Mouse (Mus musculus) megakaryocyte progenitor cell, adult 5-6 weeks (primary cell): ENCODE data around the gene Fbxo9. TPM values are rescaled to one million over a fixed set of nuclear protein-coding genes. Genes with fewer than 3 reads are reported as not detected.

Source experiments
- ATAC-seq: replicated peaks from 2 replicates; pipeline ENCODE4 v1.8.0; 2016; ENCODE audit warnings: mild to moderate bottlenecking, moderate TSS enrichment, inconsistent platforms; ENCODE audit not compliant: poor library complexity
- total RNA-seq, 2 experiments: library from RNA; stranded (forward) in 1 of 2; stranded (reverse) in 1 of 2; fragments of 157-497, 149-512 nt in 1 of 2; fragments of 200-1000 nt in 1 of 2; gene quantifications; 2 replicates each; pipeline versions ENCODE4 v1.2.3 to v1.2.4; 2015 to 2017

Gene Fbxo9
- total RNA-seq (2015) (51.1 and 58.3 TPM in 2 replicates), total RNA-seq (2017) (48.1 and 61.6 TPM in 2 replicates)

DNA sequence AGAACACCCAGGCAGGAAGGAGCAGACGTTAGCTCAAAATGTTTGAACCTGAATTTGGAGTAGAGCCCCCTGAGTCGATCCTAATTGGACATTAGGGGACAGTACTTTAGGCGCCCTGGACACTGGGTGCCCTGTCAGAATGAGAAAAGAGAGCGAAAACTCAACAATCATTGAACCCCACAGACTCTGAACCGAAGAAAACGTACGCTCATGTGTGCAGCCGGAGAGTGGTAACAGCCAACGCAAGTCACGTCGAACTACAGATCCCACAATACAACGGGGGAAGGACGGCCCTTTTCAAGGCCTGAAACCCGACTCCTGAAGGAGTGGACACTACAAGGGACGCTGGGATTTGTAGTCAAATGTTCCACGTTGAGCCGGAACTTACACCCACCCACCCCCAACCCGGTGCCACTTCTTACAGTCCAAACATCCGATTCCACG is at the start of gene Fbxo9, which contains the start of gene Ick:
Fbxo9 (minus strand) TSS at position 270 of the 444 bp plus-strand sequence.
Ick (plus strand) TSS at position 397 of the 444 bp plus-strand sequence.
- peak; percentile 65 for ATAC-seq

DNA sequence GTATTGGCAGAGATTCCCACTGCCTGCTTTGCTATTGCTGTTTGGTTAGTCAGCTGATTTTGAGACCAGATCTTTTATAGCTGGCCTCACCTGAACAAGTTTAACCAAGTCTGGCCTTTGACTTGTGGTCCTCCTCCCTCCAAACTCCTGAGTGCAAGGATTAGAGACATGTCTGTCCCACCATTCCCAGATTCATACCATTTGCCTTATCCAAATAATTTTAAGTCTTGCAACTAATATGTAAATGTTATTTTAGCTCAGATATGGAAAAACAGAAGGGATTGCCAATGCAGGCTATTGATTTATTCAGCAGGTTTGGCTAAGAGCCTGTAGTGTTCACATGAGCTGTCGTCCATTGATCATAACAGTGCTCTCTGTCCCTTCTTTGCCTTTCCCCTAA is 48.4 kb upstream of the Fbxo9 start:
- no peak for ATAC-seq

DNA sequence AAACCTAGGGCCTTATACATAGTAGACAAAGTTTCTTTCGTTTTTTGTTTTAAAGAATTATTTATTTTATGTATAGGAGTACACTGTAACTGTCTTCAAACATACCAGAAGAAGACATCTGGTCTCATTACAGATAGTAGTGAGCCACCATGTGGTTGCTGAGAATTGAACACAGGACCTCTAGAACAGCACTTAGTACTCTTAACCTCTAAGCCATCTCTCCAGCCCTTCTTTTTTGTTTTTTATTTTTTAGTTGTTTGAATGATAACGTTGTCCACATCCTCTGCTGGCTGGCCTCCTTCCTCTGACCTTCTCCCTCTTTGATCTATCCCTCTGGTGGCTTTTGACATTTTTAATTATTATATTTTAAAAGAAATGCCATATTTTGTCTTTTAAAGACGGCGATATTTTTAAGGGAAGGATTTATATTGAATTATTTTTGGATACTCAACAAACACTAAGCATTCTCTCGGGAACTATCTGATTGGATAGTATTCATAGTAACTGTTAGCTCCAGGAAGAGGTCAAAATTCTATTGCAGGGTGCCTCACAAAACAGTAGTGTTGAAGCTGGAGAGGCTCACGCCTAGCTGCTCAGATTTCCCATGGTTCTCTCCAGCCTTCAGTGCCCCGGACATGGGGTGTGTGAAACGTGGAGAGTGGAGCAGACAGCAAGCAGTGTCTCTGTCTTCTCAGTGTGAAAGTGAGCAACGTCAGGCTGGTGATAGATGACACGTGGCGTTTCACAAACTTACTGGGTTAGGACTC is 45.5 kb upstream of the Fbxo9 start:
- ATAC-seq, result no peak

DNA sequence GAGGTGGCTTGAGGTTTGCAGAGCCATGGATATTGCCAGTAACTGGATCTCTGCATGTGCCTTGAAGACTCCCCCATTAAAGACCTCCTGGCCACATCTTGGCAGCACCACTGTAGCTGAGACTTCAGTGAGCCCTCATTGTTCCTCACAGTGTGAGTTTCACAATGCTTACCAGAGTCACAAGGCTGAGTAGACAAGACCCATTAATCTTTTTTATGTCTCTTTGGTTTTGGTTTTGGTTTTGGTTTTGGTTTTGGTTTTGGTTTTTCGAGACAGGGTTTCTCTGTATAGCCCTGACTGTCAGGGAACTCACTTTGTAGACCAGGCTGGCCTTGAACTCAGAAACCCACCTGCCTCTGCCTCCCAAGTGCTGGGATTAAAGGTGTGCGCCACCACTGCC is 40.9 kb upstream of the Fbxo9 start:
- ATAC-seq, result peak; percentile 54; the same call in 1 of the 2 replicates

DNA sequence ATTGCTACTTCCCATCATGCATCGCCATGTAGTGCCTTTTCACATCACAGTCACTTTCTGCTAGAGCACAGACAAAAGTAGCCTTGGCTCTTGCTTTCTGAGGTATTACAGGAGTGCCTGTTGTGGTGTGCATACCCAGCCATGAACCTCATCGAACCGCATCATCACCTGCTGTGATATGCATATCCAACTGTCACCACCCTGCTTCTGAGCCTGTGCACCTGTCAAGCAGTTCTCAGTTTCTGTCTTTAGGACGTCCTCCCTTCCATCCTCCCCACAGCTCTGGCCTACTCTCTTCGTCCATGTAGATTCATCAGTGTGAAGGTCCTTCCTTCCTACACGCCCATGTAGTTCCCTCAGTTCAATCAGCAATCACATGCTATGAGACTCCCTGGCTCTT is 39.3 kb upstream of the Fbxo9 start:
- no peak for ATAC-seq

DNA sequence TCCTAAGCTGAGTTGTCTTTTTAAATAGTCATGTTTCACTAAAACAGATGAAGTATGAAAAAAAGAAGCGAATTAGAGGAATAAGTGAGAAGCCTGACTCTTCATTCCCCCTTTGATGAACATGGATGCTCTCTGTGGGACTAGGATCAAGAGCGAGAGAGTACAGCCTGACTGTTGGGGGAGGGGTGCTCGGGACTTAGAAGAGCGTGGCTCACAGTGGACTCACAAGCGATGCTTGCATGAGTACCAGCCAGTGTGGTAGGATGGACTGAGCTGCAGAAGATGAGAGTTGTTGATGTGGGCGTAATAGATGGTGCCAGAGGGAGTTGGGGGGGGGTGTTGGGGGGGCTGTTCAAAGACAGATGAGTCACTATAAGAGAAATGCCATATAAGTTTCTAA is 37.8 kb upstream of the Fbxo9 start:
- ATAC-seq, result no peak

DNA sequence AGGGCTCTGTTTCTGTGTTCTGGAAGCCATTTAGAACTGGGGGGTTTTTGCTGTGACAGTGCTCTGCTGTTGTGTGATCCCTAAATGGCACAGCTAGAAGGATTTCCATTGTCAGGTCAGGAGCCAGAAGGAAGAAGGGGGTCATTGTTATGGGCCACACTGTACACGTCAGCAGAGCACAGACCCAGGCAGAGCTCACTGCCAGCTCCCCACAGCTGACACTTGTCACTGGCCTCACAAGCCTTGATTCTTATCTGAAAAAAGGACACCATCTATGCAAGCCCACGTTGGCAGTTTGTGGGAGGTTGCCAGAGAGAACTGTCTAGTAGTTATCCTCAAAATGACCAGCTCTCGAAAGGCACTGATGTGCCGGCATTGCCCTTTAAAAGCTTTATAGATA is 37.2 kb upstream of the Fbxo9 start:
- no peak for ATAC-seq

DNA sequence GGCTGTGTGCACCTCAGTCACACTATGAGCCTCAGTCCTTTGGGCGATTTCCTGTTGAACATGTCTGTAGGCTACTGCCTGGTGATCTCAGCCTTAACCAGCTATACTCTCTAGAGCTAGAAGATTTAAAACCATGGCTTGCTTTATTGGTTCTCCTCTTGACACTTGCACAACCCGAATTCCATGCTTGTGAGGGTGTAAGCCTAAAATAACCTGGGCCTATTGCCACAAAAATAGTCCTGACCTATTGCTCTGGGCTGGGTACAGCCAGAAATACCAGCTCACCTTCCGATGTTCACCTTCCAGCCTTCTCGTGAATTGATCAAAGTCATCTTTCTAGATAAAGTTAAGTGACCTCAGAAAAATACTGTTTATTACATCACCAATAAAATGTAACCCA is 30.6 kb upstream of the Fbxo9 start:
- ATAC-seq, result no peak

DNA sequence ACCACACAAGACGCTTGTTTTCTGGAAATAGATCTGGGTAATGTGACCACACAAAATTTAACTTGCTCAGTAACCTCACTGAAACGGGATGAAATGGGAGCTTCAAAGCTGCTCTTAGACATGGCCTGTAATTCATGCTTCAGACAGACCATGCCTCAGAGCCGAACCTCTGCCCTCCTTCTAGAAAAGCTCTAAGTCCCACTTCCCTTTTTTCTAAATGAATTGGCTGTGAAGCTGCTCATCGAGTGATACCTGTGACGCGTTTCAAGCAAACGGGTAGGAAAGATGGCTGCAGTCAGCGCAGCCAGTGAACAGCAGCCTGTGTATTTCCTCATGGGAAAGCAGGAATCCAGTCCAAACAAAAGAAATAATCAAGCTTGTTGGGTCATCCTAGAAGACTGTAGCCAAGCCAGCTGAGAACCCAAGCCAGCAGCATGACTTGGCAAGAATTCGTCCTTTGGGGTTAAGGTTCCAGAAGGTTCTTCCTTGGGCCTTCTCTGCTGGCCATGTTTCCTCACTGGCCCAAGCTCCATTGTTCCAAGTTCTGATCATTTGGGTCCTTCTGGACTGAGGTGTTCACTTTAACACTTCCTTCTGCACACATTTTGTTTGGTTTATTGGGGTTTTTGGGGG is 29.3 kb upstream of the Fbxo9 start:
- ATAC-seq, result 0 out of 2 replicates have a peak, but pooled peaks have one; percentile 14

DNA sequence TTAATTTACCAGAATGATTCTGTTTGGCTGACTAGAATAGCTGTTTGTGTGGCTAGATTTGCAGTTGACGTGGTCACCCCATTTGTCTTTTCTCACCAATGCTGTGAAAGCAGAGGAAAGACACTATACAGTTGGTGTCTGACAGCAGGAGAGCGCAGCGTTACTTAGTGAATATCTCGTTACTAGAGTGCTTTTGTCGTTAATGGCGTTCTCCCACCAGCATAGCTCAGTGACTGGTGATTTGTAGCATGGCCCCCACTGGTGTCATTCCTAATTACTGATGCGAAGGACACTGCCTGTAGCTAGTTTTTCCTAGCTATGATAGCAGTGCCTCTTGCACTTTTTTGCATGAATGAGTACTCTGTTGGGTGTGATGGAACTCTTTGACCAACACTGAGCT is 26.8 kb upstream of the Fbxo9 start:
- no peak for ATAC-seq

DNA sequence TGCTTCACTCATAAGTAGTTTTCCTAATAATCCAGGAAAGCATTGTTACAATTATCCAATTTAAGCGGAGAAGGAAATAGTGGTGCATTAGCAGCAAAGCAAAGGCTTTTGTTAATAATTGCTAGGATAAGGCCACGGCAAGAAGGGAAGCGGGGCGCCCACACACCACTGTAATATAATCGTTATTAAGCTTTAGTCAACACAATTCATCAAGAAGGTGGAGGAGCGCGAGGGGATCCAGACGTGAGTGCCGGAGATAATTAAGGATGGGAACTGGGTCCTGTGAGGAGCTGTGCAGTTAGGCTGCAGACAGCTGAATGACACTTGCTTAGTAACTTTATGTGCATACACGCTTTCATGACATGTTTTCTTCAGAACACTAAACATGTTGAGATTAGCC is 17.8 kb upstream of the Fbxo9 start:
- ATAC-seq, result no peak

DNA sequence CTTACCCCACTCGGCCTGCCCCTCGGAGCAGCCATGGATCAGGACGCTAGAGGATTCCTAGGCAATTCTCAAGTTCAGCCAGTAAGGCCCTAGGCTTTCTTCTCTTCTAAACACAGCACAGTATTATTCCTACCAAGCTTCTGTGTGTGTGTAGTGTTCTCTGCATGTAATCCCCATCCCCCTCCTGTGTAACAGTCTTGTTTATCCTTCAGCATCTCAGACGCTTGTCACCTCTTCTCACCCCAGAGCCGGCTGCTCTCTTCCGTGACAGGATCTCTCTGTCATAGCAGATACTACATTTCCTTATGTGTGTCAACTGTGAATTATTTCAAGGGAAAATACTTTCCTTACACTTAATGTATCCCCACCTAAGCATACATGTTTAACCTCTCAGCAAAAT is 17.1 kb upstream of the Fbxo9 start:
- ATAC-seq, result no peak

DNA sequence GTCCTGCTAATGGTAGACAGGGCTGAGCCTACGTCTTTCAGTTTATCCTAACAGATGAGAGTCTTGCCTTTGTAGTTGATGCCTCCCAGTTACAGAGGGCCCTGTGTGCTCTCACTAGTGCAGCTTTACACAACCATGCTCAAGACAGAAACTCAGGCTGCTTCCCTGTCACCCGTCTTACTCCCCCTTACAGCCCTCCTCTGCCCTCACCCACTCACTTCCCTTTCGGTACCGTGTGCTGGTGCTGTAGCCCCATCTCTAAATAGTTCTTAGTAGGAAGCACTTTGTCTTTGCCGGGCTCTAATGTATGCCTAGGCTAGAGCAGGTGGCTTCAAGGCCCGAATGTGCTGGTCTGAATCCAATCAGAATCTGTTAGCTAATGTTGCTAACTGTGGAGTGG is 15.4 kb upstream of the Fbxo9 start:
- ATAC-seq, result no peak

DNA sequence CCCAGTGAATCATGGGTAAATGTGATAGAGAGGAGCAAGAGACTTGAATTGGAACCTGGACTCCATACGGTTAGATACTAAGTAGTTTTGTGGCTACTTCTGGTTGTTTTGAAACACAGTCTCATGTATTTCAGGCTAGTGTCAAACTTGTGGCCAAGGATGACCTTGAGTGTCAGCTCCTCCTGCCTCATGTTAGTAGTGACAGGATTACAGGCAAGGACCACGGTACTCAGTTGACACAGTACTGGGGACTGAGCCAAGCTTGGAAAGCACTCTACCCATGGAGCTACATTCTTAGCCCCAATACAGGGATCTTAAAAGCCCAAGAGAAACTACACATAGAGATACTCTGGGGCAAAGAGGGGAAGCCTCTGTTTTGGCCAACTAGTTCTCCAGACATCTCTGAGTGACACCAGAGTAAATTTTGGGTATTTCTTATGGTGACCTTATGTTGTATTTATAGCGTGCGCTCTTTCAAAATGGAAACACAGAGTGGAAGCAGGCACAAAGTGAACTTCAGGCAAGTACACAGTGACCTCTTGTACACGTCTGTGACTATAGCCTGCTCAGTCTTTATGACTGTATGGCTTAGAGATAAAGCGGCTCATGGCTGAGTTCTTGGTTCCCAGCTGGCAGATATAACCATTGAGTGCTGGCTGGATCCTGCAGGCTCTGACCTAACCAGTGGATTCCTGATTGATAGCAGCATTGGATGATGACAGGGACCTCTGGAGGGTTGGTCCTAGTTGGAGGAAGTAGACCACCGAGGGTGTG is 14.3 kb upstream of the Fbxo9 start:
- no peak for ATAC-seq

DNA sequence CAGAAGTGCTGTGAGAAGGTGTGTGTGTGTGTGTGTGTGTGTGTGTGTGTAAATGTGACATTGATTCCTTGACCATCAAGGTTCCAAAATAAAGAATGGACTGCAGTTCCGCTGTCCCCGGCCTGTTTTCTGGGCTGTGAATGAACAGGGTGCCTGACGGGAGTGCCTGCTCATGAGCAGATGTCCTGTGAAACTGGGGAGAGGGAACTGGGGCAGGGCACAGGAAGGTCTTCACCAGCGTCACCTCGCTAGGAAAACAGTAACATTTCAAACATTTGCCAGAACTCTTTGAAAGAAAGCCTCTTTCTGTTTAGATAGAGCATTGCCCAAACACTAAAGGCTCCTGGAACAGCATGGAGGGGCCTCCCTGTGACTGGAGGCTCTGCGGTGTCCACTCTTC is 13.1 kb upstream of the Fbxo9 start:
- no peak for ATAC-seq

DNA sequence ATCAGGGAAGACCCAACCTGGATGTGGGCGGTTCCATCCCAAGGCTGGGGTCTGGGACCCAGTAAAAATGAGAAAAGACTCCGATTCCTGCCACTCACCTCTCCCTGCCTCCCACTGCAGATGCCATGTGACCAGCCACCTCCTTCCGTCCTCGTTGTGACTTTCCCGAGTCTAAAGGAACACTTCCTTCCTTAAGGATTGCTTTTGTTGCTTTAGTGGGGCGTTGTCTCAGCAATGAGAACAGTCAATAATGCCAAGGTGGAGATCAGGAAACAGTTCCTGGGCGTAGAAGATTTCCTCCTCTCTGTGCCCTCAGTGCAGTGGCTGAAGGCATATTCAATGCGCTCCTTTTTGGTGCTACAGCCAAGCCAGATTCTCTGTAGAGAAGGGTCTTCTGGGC is 12.5 kb upstream of the Fbxo9 start:
- no peak for ATAC-seq

DNA sequence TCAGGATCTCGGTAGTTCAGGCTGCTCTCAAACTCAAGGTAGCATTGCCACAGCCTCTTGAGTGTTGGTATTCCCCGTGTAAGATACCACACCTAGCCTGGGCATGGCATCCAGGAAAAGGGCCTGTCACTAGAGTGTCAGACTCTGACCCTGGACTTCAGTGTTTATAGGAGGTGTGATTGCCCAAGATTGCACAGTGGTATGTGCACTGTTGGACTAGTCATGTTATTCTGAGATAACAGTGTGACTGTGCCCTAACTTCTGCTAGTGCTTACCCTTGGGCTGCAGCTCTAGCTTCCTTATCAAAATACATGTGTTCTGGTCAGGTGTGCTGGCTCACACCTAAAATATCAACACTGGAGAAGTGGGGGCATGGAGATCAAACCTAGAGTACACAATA is 8.8 kb upstream of the Fbxo9 start:
- ATAC-seq, result peak; percentile 52

DNA sequence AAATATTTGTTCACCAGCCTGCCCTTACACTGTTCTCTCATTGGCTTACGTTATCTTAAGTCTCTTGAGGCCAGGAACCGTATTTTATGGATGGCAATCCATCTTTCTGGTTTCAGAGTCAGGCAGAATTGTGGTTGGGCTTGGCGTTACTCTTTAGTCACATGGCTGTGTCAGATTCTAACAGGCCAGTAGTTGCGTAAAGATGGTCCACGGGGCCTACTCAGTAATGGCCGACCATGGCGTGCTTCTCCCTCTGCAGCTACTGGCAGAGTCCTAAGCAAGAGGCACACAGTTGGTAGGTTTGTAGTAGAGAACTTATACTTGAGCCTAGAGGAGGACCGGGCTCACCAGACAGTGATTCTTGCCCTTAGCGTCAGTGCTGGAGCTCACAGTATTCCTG is 6.9 kb upstream of the Fbxo9 start:
- no peak for ATAC-seq

DNA sequence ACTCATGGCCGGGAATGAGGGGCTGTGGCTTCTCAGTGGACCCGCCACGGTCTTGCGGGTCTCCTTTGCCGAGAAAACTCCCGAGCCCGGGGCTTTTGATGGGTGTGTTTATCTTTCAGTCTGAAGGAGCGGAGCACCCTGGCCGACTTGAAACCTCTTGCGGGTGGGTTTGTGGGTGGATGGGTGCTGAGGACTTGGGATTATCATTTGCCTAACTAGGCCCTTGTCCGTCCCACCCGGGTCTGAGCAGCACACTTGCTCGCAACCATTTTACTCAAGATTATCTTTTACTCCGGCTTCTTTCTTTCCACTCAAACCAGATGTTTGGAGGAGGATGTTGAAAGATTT is 4.6 kb upstream of the Fbxo9 start:
- no peak for ATAC-seq

DNA sequence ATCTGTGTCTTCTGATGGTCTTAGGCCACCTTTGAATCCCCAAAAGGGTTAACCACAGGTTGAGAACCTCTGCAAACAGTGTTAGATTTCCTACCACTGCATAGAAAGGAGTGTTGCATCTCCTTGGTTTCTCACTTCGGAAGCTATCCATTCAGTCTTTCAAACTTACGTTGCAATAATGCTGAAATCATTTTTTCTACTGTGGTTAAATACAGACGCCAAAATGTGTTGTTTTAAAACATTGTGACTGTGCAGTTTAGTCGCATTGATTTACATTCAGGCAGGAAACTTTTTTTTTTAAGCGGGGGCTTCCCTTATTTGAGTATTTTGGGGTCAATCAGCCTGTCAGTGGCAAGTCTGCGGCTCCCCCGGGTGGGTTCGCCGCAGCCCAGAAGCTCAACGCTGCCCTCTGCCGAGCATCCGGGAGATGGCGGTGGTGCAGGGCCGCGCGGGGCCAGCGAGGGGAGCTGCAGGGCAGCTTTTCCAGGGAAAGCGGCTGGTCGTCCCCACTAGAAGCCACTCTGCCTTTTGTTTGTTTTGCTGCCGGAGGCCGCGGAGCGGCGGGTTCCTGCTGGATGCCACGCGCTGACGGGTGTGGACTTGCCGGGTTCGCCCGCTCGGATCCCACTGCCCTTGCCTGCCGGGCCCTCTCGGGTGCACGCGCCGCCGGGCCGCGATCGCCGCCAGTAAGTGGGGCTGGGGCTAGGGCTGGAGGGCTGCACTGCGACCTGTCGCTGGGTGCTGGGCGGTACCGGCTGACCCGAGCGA is 4.1 kb upstream of the Fbxo9 start:
- peak; percentile 74 for ATAC-seq

DNA sequence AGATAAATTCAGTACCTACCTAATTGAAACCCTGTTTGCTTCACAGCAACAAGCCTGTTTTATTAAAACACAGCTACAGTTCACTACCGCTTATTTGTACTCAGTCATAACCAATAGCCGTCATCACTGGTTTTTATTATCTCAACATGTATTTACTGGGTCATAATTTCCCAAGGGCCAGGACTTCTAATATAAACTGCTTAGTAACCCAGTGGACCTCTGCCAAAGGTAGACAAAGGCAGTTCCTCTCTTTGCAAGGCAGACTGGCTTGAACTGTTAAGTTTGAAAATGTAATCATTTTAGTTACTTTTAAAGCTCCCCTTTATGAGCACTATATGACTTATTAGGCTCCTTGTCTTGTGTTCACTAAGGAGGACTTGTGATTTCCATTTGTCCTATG is 2.6 kb upstream of the Fbxo9 start:
- ATAC-seq, result no peak
